Mouse (Mus musculus): ENCODE data around the gene Gm15080. TPM values are rescaled to one million over a fixed set of nuclear protein-coding genes. Genes with fewer than 3 reads are reported as not detected.
"Not testable (repeated sequence)": the region's sequence is repeated elsewhere in the genome, so short reads cannot be mapped to it uniquely, and the experiment has no call there.

Gm15080 gene
- total RNA-seq (2015; ENCODE audit: low replicate concordance) (not detected in 2 replicates), total RNA-seq (2017; ENCODE audit: low replicate concordance) (not detected in 2 replicates)

GRCm38 (mm10) chrX:147992693-147993092, at the start of gene Gm15080:
Gene Gm15080, plus strand, starts transcription at chrX:147992993.
- not testable (repeated sequence) for ATAC-seq (replicated peaks; ENCODE audit: low FRiP score, poor library complexity, severe bottlenecking)

Other genes with a start within 250 kb of the Gm15080 start
- gene Gm15128, start 227.0 kb upstream of the Gm15080 start, total RNA-seq (2015; ENCODE audit: low replicate concordance) = not detected in 2 replicates
- not detected in 2 replicates for gene Gm15128, start 227.0 kb upstream of the Gm15080 start, total RNA-seq (2017; ENCODE audit: low replicate concordance)
- not detected in 2 replicates for gene Gm15107, start 187.7 kb downstream of the Gm15080 start, total RNA-seq (2015; ENCODE audit: low replicate concordance)
- gene Gm15107, start 187.7 kb downstream of the Gm15080 start, total RNA-seq (2017; ENCODE audit: low replicate concordance) = not detected in 2 replicates

Measured in erythroid progenitor cell, adult 5-6 weeks (primary cell).